Mouse (Mus musculus) v-Abl transformed pro-B cells (cell line): ENCODE measurements around the gene Rpl7a.

Experiments
- in situ Hi-C, 2 experiments: fragments of 400-800 bp; cut with MboI; formaldehyde crosslinking; loops; one replicate each; pipeline ENCODE4 v1.15.1; 2025; ENCODE audit not compliant: unreplicated experiment in 2 of 2

Gene Rpl7a

DNA sequence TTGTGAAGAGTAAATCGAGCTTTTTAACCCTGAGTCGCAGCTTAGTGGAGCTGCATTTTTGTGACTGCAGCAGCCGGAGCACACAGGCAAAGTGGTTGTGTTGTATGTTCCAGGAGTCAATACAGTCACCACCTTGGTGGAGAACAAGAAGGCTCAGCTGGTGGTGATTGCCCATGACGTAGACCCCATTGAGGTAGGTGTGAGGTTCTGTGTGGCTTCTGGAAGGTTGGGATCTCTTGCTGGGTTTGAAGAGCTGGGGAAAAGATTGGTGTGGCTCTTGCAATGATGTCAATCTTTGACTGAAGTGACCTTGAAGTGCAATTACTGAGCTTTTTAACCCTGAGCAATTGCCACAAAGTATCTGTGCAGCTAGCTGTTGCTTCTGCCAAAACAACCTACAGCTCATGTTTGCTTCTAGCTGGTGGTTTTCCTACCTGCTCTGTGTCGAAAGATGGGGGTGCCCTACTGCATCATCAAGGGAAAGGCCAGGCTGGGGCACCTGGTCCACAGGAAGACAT is 1.7 kb downstream of the Rpl7a start:
- in situ Hi-C loops, result loop anchor here (25.0 kb wide), 3 partner anchors 600 to 1650 kb away; partner anchors contain the start of genes Anapc2 (in 1 of the 2), C8g (in 1 of the 2), Fbxw5 (in 1 of the 2) and Gpsm1 (in 1 of the 2)

DNA sequence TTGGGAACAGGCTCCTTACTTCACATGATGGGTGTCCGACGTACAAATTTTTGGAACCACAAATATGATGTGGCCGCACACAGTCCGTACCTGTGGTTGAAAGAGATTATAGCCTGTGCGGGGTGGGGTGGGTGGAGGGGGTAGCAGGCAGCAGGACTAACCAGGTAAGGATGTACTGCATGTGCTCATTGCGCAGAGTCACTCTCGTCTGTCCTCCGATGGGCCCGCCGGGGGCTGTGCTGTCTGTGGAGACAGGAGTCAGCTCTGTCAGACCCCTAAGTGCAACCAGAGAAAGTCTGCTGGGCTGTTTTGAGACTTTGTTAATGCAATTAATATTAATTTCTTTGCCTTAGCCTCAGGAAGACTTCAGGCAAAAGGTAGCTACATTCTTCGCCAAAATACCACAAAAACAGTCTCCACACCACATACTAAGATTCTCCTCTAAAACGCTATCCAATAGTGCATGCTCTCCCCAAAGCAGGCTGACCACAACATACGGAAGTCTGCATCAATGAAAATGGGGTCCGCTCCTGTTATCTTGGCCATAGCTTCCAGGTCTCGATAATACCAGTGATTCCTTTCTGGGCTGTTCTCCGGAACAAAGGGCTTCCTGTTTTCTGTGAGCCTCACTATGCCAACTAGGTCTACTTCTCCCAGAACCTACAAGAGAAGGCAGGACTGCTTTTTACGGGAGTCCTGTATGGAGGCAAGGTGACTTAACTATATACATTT is 3.0 kb downstream of the Rpl7a start:
- in situ Hi-C loops, result loop anchor here (25.0 kb wide), 3 partner anchors 601 to 1651 kb away; partner anchors contain the start of genes Anapc2 (in 1 of the 2), C8g (in 1 of the 2), Fbxw5 (in 1 of the 2) and Gpsm1 (in 1 of the 2)

DNA sequence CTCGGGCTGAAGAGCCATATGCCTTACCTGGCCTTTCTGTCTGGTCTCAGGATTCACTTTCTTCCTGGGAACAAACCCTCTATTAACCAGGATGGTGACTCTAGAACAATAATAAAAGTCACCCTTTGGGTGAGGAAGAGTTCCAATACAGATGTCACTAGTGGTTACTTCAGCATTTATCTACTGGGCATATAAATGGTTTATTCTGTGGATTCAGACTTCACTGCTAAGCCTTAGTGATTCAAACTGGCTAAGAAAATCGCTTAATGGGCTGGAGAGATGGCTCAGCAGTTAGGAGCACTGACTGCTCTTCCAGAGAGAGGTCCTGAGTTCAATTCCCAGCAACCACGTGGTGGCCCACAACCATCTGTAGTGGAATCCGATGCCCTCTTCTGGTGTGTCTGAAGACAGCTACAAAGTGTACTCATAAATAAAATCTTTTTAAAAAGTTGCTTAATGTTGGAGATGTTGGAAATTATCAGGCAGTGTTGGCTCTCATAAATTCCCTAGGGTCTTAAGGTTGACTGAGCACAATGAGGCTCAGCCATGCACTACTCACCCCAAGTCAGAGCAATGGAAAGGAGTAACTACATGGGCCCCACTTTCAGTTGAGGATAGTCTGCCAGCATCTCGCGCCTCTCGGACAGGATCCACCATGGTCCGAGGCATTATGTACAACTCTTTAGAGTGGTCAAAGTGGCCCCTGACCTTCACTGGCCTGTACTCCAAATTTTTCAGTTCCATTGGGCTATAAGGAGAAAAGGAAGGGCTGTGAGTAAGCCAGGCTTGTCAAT is 3.8 kb downstream of the Rpl7a start:
- in situ Hi-C loops, result loop anchor here (25.0 kb wide), 3 partner anchors 602 to 1652 kb away; partner anchors contain the start of genes Anapc2 (in 1 of the 2), C8g (in 1 of the 2), Fbxw5 (in 1 of the 2) and Gpsm1 (in 1 of the 2)

DNA sequence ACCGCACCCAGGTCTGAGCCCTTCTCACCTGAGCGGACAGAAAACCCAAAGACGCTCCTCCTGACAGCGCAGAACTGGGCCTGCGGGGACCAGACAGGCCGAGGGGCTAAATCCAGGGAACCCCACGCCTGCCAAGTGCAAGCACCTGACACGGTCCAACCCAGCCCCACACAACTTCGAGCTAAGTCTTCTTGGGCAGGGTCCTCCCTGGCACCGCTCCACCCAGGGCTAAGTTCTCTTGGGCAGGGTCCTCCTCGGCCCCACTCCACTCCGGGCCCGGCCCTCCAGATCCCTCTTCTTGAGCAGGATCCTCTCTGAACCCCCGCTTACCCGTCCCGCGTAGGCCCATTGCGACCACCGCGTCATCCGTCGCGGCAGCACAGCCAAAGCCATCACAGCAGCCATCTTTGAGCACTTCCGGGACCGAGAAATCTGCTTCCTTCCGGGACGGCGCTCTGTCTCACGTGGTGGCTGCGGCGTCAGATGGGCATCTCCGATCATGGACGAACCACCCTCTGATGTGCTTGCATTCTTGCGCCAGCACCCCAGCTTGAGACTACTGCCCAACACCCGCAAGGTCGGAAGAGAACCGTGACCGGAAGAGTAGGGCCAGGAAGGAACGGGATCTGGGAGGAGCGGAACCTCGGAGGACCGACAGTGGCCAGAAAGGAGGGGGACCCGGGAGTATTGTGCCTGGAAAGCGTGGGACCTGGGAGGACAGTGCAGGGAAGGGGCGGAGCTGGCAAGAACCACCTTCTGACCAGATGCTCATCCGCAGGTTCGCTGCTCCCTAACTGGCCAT is 5.6 kb downstream of the Rpl7a start, which contains the start of the genes Surf2 and Surf1:
Surf2 (plus strand) TSS at position 441 of the 802 bp plus-strand sequence.
Surf1 (minus strand) TSS at position 604 of the 802 bp plus-strand sequence.
- in situ Hi-C loops, result loop anchor here (25.0 kb wide), 3 partner anchors 604 to 1654 kb away; partner anchors contain the start of genes Anapc2 (in 1 of the 2), C8g (in 1 of the 2), Fbxw5 (in 1 of the 2) and Gpsm1 (in 1 of the 2)

DNA sequence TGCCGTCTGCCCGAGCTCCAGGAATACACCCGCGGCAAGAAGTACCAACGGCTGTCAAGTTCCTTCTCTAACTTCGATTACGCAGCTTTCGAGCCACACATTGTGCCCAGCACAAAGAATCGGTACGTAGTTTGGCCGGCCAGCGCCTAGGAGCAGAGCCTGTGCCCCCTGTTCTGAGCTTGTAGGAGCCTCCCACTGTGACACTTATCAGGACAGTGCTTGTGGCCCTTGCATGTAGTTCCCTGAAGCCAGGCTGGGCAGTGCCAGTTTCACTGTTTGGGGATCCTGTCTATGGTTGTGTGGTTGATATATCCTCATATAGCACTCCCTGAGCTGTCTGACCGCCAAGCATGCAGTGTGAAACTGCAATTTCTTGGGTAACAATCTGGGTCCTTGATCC is 6.2 kb downstream of the Rpl7a start:
- in situ Hi-C loops, result loop anchor here (25.0 kb wide), 3 partner anchors 604 to 1654 kb away; partner anchors contain the start of genes Anapc2 (in 1 of the 2), C8g (in 1 of the 2), Fbxw5 (in 1 of the 2) and Gpsm1 (in 1 of the 2)

DNA sequence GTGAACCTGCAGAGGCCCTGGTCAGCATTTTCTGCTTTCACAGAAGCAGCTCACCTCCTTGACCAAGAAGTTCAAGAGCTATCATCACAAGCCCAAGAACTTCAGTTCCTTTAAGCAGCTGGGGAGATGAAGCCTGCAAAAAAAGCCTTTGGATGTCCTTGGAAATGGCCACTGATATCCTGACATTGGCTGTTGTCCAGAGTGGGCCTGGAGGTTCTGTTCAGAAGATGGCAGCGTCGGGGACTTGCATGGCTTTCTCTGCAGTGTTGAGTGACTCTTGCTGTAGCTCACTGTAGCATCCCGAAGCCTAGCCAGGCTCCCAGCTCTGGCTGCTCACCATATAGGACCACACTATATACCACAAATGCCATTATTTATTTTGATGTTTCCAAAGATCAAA is 9.1 kb downstream of the Rpl7a start:
- in situ Hi-C loops, result loop anchor here (25.0 kb wide), 3 partner anchors 607 to 1657 kb away; partner anchors contain the start of genes Anapc2 (in 1 of the 2), C8g (in 1 of the 2), Fbxw5 (in 1 of the 2) and Gpsm1 (in 1 of the 2)

DNA sequence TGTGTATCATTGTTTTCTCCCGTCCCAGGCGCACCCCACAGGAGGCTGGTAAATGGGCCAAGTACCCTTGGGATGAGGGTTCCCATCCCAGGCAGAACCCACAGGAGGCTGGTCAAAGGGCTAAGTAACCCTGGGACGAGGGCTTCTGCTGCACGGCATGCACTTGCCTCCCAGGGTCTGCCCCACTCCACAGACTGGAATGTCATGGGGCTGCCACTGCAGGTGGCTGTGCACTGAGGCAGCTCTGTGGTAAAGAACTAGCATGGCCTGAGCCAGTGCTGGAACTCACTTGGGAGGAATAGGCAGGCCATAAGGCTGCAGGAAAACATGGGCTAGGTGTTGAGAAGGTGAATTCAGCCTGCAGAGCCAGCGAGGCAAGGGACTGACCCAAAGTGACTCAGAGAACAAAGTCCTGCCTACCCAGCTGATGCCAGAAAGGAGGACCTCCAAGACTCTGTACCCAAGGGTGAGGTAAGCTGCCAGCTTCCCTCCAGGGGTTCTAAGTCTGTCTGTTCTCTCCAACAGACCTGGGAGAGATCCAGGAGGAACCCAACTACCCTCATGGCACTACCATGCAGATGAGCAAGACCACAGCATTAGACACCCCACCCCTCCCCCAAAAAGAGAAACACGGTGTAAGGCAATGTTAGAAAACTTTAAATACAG is 9.8 kb downstream of the Rpl7a start:
- in situ Hi-C loops, result loop anchor here (25.0 kb wide), 3 partner anchors 608 to 1658 kb away; partner anchors contain the start of genes Anapc2 (in 1 of the 2), C8g (in 1 of the 2), Fbxw5 (in 1 of the 2) and Gpsm1 (in 1 of the 2)

DNA sequence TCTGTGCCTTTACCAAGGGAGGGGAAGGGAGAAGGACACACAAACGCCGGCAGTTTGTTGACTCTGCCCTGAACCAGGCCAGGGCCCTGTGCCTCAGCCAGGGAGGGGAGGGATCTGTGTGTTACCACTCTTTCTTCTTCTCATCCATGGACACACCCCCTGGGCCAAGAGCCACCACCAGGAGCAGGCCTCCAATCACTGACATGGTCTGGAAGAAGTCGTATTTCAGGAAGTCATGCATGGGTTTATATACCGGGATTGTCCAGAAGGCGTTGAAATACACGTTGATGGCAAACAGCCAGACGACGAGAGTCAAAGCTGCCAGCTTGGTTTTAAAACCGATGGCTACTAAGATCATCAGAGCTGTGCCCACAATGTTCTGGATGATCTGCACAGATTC is 11.2 kb downstream of the Rpl7a start:
- in situ Hi-C loops, result loop anchor here (25.0 kb wide), 3 partner anchors 609 to 1659 kb away; partner anchors contain the start of genes Anapc2 (in 1 of the 2), C8g (in 1 of the 2), Fbxw5 (in 1 of the 2) and Gpsm1 (in 1 of the 2)

DNA sequence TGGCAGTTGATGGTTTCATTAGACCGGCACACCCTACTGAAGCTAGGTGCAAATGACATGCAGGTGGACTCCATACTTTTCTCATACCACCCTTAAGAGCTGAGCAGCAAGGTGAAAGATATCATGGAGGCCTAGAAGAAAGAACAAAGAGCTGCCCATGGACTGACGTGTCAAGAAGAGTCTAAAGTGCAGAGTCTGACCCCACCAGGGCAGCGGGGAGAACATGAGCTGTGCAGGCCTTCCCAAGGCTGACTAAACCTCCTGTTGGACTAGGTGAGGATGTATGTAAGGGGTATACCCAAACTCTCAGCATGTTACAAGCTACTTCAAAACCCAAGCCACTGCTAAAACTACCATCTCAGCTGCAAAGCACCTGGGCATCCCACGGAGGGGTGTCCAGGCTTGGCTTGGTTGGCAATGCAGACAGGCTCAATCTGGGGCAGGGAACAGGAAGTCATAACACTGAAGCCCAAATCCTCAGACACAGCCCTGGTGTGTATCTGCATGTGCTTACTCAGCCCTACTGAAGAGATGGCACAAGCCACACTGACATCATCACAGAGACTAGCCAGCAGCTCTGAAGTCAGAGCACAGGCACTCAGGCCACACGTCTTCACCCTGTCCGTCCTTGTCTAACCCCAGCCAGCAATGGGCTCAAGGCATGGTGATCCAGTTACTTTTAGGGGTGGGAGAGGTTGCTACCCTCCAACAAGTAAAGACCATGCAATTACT is 17.3 kb downstream of the Rpl7a start:
- in situ Hi-C loops, result loop anchor here (5.0 to 25.0 kb wide), 2 partner anchors 309 to 509 kb away; partner anchors contain the start of genes Brd3os (in 1 of the 2) and Vav2 (in 1 of the 2)

DNA sequence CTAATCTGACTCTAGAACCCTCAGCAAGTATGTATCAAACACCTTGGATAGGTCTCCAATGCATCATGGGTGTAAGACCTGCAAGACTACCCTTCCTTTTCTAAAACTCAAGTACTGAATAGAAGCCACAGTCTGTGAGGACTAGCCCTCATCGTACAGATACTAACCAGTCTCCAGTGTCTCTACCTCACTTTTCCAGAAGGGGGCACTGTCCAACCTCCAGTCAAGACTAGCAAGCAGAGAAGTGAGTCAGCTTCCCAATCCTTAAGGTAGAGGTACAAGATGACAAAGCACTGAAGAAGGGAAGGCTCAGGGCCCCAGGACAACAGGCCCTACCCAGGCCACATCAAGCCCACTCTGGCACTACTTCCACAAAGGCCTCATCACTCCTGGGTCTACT is 19.8 kb downstream of the Rpl7a start:
- in situ Hi-C loops, result loop anchor here (5.0 to 25.0 kb wide), 5 partner anchors 77 to 507 kb away; partner anchors contain the start of genes Brd3os (in 1 of the 2), Cacfd1 (in 1 of the 2) and Vav2 (in 1 of the 2)

DNA sequence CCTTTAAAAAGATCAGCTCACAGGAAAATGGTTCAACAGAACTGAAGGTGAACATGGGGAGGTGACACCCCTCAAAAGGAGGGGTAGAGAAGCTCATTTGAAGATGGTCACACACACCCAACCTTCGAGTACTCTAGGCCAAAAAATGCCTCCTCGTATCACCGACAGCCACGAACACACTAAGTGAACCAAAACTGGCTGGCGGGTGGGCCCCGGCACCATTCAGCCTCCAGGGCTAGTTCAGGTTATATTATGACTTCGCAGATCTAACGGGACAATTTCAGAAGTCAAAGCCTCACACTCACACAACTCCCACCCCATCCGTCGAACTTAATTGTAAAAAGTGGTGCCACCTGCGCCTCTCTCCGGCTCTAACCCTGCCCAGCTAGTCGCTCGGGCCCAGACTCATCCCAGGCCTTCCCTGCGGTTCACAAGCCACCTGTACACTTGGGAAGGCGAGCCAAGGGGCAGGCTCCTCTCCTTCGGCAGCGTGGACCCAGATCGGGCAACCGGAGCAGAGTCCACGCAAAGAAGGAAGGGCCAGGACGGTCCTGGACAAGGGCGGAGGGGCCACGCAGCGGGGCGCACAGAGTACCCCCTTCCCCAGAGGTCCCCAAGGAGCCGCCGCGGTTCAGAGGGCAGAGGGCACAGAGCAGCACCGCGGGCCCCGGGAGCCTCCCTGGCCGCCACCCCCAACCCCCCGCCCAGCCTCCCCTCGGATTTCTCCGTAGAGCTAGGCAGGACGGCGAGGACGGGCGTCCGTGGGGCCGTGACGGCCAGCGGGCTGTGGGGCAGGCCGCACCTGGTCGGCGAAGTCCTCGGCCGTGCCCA is 22.1 kb downstream of the Rpl7a start:
- in situ Hi-C loops, result loop anchor here (5.0 to 25.0 kb wide), 5 partner anchors 75 to 505 kb away; partner anchors contain the start of genes Brd3os (in 1 of the 2), Cacfd1 (in 1 of the 2) and Vav2 (in 1 of the 2)

DNA sequence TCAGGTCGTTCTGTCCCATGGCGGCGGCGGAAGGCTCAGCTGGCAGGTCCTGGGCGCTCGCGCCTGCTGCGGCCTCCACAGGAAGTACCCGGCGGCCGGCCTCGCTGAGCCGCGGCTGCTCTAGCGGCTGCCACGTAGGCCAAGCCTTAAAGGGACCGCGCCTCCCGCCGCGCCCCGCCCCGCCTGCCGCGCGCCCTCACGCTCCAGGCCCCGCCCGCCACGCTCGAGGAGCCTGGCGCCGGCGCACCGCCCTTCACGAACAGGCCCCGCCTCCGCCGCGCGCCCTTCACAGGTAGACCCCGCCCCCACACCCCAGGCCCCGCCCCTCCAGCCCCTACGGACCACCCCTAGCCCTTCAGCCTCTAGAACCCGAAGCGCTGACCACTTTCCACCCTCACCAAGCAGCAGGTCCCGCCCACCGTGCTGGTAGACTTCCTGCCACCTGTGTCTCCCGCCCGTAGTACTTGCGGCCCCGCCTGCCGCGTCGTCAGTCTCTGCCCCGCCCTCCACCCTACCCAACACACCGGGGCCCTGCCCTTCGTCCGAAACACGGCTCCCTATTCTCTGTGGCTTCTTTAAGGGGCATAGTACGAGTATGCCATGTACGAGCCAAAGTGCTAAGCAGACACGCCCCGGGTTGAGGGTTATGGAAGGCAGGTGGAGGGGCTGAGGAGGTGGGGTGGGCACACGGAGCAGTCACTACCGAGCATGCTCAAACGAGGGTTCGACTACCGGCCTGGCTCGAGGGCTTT is 22.9 kb downstream of the Rpl7a start, which contains the start of the genes Surf4 and Stkld1:
Surf4 (minus strand) TSS at position 625 of the 752 bp plus-strand sequence.
Stkld1 (plus strand) TSS at position 744 of the 752 bp plus-strand sequence.
- in situ Hi-C loops, result loop anchor here (5.0 to 25.0 kb wide), 5 partner anchors 74 to 504 kb away; partner anchors contain the start of genes Brd3os (in 1 of the 2), Cacfd1 (in 1 of the 2) and Vav2 (in 1 of the 2)

DNA sequence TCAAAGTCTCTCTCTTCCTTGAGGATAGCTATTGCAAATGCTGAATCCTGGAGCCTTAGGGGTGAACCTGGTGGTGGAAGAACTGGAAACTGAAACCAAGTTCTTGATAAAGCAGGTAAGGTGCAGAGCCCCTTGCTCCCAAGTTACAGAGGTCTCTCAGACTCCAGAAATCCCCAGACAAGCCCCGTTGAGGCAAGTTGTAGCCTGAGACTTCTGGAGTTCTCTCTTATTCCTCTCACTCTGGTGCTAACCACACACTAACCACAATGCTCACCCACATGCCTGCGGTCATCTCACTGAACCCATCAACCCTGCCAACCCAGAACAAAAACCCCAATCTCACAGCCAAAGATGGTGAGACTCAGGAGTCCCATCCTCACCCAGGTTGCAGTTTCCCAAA is 24.7 kb downstream of the Rpl7a start:
- in situ Hi-C loops, result loop anchor here in 1 of 2 experiments (25.0 kb wide), 1 partner anchor 502 kb away; the partner anchor contains the start of genes Brd3os and Vav2

DNA sequence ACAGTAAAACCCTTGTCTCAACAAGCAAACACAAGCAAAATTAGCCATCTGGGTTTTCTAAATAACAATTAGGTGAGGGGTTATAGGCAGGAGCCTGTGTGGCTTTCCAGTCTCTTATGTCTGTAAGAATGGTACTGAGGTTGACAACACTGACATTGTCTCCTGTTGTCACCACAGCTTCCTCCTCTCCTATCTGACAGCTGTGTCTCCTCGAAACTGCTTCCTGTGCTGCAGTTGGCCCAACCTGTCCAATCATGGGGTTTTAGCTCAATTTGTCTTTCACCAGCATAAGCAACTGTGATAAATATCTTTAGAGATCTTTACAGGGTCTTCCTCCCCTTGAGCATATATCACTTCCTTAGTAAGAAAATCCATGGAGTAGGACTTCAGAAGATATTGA is 25.9 kb downstream of the Rpl7a start:
- in situ Hi-C loops, result loop anchor here in 1 of 2 experiments (25.0 kb wide), 1 partner anchor 501 kb away; the partner anchor contains the start of genes Brd3os and Vav2

DNA sequence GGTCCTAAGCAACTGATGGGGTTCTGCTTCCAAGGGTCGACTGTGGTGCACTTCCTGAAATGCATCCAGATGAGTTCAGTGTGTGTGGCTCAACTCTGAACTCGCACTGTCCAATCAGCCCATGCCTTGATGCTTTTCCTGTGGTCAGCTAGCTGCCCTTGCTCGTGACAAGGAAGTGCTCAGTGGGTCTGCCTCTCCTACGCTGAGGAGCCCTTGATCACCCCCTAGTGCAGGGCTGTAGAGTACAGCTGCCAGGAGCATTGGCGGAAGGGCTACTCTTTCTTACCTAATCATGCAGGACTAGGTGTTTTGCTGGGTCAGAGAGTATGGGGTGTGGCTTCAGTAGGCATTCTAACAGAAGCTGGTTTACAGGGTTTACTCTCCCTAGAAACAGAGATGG is 31.0 kb downstream of the Rpl7a start:
- in situ Hi-C loops, result loop anchor here in 1 of 2 experiments (25.0 kb wide), 1 partner anchor 496 kb away; the partner anchor contains the start of genes Brd3os and Vav2
